Mouse (Mus musculus): ENCODE measurements around the gene Defb33. TPM values are rescaled to one million over a fixed set of nuclear protein-coding genes. Genes with fewer than 3 reads are reported as not detected.

Defb33 gene
- polyA plus RNA-seq (2016; fragmentation: Nextera tagmentation; extraction: Ambion mirVana), result not detected in 2 replicates

GRCm38 (mm10) chr8:20892369-20892768, at the start of gene Defb33:
Defb33 (plus strand) TSS chr8:20892669.
- Histone ChIP-seq H3K27me3 (ENCODE audit: low read depth, poor library complexity, severe bottlenecking) (no peaks in the 10 kb centered on the region), H3K27ac (replicated peaks) (no peak within 1 kb of the TSS), H3K4me1 (no peaks in the 10 kb centered on the region), H3K36me3 (no peaks in the 10 kb centered on the region), H3K4me3 (no peak within 1 kb of the TSS), H3K9me3 (replicated peaks) (peaks cover 91% of the 10 kb centered on the region)
- no peak for DNase-seq (ENCODE audit: low spot score)
- WGBS, result 86% methylated on average over 2 of the region's 2 CpGs

DNA sequence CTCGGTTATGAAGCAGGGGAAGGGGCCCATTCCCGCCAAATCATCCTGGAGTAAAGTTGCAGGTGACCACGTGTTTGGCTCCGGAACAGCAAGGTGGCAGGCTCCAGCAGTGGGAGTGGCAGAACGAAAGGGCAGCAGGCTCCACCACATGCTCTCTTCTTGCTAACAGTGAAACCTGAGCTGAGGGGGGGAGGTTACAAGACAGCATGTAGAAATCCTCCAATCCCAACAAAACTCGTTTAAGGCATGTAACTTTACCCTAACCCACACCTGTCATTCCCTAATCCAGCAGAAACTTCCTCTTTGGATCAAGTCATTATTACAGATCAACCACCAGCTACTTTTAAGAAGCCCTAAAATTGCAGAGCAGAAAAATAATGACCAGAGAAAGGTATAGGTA, 17.9 kb upstream of the Defb33 start:
- DNase-seq (ENCODE audit: low spot score), result no peak

DNA sequence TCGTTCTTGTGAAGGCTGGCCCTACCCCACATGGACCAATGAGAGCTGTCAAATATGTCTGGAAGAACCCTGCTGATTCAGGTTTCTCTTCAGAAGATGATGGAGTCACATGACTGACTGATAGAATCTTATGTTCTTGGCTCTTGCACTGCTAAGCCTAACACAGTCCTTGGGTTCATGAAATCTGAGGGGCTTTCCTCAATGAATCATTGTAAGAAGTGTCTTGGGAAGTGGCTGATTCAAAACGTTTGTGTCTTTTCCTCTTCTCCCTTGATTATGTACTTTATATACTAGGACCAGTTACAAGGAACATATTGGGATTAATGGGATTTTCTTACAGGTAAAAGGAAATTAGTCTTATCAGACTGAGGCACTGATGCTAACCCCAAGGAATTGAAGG, 10.1 kb downstream of the Defb33 start, which contains the start of gene Gm15056:
Gm15056 (minus strand) TSS at position 101 of the 400 bp plus-strand sequence.
- Histone ChIP-seq H3K9me3 (replicated peaks) (peaks cover 65% of the 10 kb centered on the region), H3K27ac (replicated peaks) (no peak within 1 kb of the TSS), H3K27me3 (ENCODE audit: low read depth, poor library complexity, severe bottlenecking) (no peaks in the 10 kb centered on the region), H3K4me1 (no peaks in the 10 kb centered on the region), H3K4me3 (no peak within 1 kb of the TSS), H3K36me3 (no peaks in the 10 kb centered on the region)
- WGBS, result 57% methylated on average over 2 of the region's 2 CpGs
- no peak for DNase-seq (ENCODE audit: low spot score)

More for the DNA sequence above, 17.9 kb upstream of the Defb33 start:
- H3K9me3 ChIP-seq (replicated peaks), result peaks cover 56% of the 10 kb centered on the region
- H3K4me1 ChIP-seq, result no peaks in the 10 kb centered on the region
- no peaks in the 10 kb centered on the region for H3K36me3 ChIP-seq
- H3K27ac ChIP-seq (replicated peaks), result no peak overlapping the region
- WGBS, result 50% methylated on average over 6 of the region's 6 CpGs
- no peak overlapping the region for H3K4me3 ChIP-seq
- H3K27me3 ChIP-seq (ENCODE audit: low read depth, poor library complexity, severe bottlenecking), result no peaks in the 10 kb centered on the region

DNA sequence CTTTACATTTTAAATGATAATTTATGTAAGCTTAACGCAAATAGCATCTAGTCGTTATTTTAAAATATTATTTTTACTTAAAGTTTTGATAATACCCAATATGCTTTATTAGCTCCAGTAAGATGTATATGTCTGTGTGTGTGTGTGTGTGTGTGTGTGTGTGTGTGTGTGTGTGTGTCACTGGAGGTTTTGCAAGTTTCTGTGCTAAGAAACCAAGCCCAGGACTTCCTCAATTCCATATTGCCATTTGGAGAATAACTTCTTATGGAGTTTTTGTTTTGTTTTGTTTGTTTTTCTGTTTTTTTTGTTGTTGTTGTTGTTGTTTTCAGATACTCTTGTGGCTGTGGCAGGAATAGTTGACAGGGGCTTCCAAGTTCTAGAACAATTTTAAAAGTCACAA, 14.7 kb downstream of the Defb33 start:
- no peak overlapping the region for H3K4me3 ChIP-seq
- no peak overlapping the region for H3K27ac ChIP-seq (replicated peaks)
- H3K4me1 ChIP-seq, result no peaks in the 10 kb centered on the region
- no peak for DNase-seq (ENCODE audit: low spot score)
- peaks cover 42% of the 10 kb centered on the region for H3K9me3 ChIP-seq (replicated peaks)
- WGBS, result 87% methylated on average over 2 of the region's 2 CpGs
- no peaks in the 10 kb centered on the region for H3K27me3 ChIP-seq (ENCODE audit: low read depth, poor library complexity, severe bottlenecking)
- H3K36me3 ChIP-seq, result no peaks in the 10 kb centered on the region

DNA sequence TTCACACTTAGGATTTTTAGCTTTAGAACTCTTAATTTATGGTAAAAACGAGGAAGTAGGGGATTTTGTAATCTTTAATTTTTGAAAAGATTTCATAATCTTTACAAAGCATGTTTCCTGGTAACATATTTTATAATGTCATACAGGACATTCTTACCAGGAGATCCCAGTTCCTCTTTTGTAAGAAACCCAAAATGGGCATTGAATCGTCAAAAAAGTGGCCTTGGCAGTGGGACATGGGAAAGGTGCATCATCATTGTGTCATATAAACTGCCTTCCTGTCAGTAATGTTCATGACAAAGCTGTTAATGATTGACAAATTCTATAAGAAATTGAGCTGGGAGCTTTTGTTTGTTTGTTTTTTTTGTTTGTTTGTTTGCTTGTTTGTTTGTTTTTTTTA, 15.8 kb downstream of the Defb33 start:
- no peak overlapping the region for H3K27ac ChIP-seq (replicated peaks)
- peaks cover 45% of the 10 kb centered on the region for H3K9me3 ChIP-seq (replicated peaks)
- no peaks in the 10 kb centered on the region for H3K4me1 ChIP-seq
- no peaks in the 10 kb centered on the region for H3K27me3 ChIP-seq (ENCODE audit: low read depth, poor library complexity, severe bottlenecking)
- no peak for DNase-seq (ENCODE audit: low spot score)
- no peaks in the 10 kb centered on the region for H3K36me3 ChIP-seq
- no peak overlapping the region for H3K4me3 ChIP-seq
- 72% methylated on average over 2 of the region's 2 CpGs for WGBS

- Histone ChIP-seq H3K9me3 (replicated peaks) (peaks cover 39% of the 10 kb centered on the region), H3K4me3 (no peak overlapping the region), H3K36me3 (no peaks in the 10 kb centered on the region), H3K4me1 (no peaks in the 10 kb centered on the region), H3K27me3 (ENCODE audit: low read depth, poor library complexity, severe bottlenecking) (no peaks in the 10 kb centered on the region), H3K27ac (replicated peaks) (no peak overlapping the region)
- no peak for DNase-seq (ENCODE audit: low spot score)
- WGBS, result 79% methylated on average over 1 of the region's 1 CpGs
Observed at GRCm38 (mm10) chr8:20912288-20912687, 19.8 kb downstream of the Defb33 start.

DNA sequence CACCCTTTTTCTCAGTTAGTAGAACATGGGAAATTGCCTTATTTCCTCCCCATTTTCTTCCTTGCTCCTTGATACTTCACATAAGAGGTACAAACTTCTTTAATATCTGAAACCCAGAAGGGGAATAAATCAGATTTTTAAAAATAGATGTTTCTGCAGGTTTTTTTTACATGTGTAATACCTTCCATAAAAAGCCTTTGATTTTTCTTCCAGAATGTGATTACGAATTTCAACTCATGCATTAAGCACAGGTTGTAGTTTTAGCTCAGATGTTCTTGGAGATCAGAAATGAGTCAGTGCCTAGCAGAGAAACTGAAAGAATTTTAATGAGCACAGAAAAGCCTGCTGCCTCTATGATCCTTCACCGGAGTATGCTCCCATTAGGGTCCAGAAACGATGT, 29.5 kb downstream of the Defb33 start, which contains the start of gene Gm6040:
Gm6040 (minus strand) TSS at position 101 of the 400 bp plus-strand sequence.
- 80% methylated on average over 3 of the region's 3 CpGs for WGBS
- no peak for DNase-seq (ENCODE audit: low spot score)
- H3K36me3 ChIP-seq, result no peaks in the 10 kb centered on the region
- H3K27me3 ChIP-seq (ENCODE audit: low read depth, poor library complexity, severe bottlenecking), result no peaks in the 10 kb centered on the region
- H3K9me3 ChIP-seq (replicated peaks), result peaks cover 51% of the 10 kb centered on the region
- H3K4me1 ChIP-seq, result no peaks in the 10 kb centered on the region
- H3K27ac ChIP-seq (replicated peaks), result no peak within 1 kb of the TSS
- H3K4me3 ChIP-seq, result no peak within 1 kb of the TSS

- Histone ChIP-seq H3K9me3 (replicated peaks) (peaks cover 58% of the 10 kb centered on the region), H3K36me3 (no peaks in the 10 kb centered on the region), H3K27me3 (ENCODE audit: low read depth, poor library complexity, severe bottlenecking) (no peaks in the 10 kb centered on the region), H3K4me3 (no peak within 1 kb of the TSS), H3K4me1 (no peaks in the 10 kb centered on the region), H3K27ac (replicated peaks) (no peak within 1 kb of the TSS)
- WGBS, result 84% methylated on average over 3 of the region's 3 CpGs
- no peak for DNase-seq (ENCODE audit: low spot score)
Observed at GRCm38 (mm10) chr8:20944610-20945009, 52.1 kb downstream of the Defb33 start, which contains the start of gene AY761185. AY761185 (minus strand) TSS chr8:20944710.

Other genes starting within 250 kb of the Defb33 start
- gene Gm15056, start 10.0 kb downstream of the Defb33 start, polyA plus RNA-seq (2016; fragmentation: Nextera tagmentation; extraction: Ambion mirVana), result not detected in 2 replicates
- not detected in 2 replicates for gene Gm6040, start 29.4 kb downstream of the Defb33 start, polyA plus RNA-seq (2016; fragmentation: Nextera tagmentation; extraction: Ambion mirVana)
- gene AY761185, start 52.0 kb downstream of the Defb33 start, polyA plus RNA-seq (2016; fragmentation: Nextera tagmentation; extraction: Ambion mirVana), result not detected in 2 replicates
- gene Defa21, start 132.9 kb downstream of the Defb33 start, polyA plus RNA-seq (2016; fragmentation: Nextera tagmentation; extraction: Ambion mirVana), result not detected in 2 replicates
- not detected in 2 replicates for gene Defa23, start 162.4 kb downstream of the Defb33 start, polyA plus RNA-seq (2016; fragmentation: Nextera tagmentation; extraction: Ambion mirVana)
- gene Defa35, start 172.4 kb downstream of the Defb33 start, polyA plus RNA-seq (2016; fragmentation: Nextera tagmentation; extraction: Ambion mirVana), result not detected in 2 replicates
- not detected in 2 replicates for gene Defa25, start 191.8 kb downstream of the Defb33 start, polyA plus RNA-seq (2016; fragmentation: Nextera tagmentation; extraction: Ambion mirVana)
- gene Gm14851, start 203.4 kb downstream of the Defb33 start, polyA plus RNA-seq (2016; fragmentation: Nextera tagmentation; extraction: Ambion mirVana), result not detected in 2 replicates
- not detected in 2 replicates for gene Defa30, start 242.0 kb downstream of the Defb33 start, polyA plus RNA-seq (2016; fragmentation: Nextera tagmentation; extraction: Ambion mirVana)

Data from midbrain, embryonic 10.5 days (tissue).